Mouse (Mus musculus) liver, postnatal 0 days (tissue): ENCODE data around the gene Eml2. TPM values are rescaled to one million over a fixed set of nuclear protein-coding genes. Genes with fewer than 3 reads are reported as not detected.

ENCODE experiments used
- ATAC-seq: fragments of 200-750 bp; cut with Nextera tagmentation; 2 replicates; pipeline ENCODE4 v1.8.0; 2017; ENCODE audit warnings: mild to moderate bottlenecking, moderate library complexity
- DNase-seq: peaks from one replicate; pipeline ENCODE4 v3.0.0-alpha.2; 2016
- H3K27ac ChIP-seq: fragments of 300-500 bp; sonication (generic); 2 replicates; pipeline ENCODE4 v1.5.1; 2014; ENCODE audit warnings: antibody characterized with exemption, moderate library complexity, mild to moderate bottlenecking, low read depth
- H3K27me3 ChIP-seq: fragments of 300-500 bp; sonication (generic); 2 replicates; pipeline ENCODE4 v1.6.1; 2014; ENCODE audit warnings: low read length, control low read depth, mixed read lengths; ENCODE audit not compliant: insufficient read depth
- H3K36me3 ChIP-seq: fragments of 300-500 bp; sonication (generic); replicated peaks from 2 replicates; pipeline ENCODE4 v1.6.1; 2014; ENCODE audit warnings: mild to moderate bottlenecking, control low read depth, low read length, moderate library complexity, mixed read lengths; ENCODE audit not compliant: insufficient read depth
- H3K4me1 ChIP-seq: fragments of 300-500 bp; sonication (generic); 2 replicates; pipeline ENCODE4 v1.6.1; 2014; ENCODE audit warnings: antibody characterized with exemption, mild to moderate bottlenecking, control low read depth; ENCODE audit not compliant: insufficient read depth
- H3K4me2 ChIP-seq: fragments of 300-500 bp; sonication (generic); 2 replicates; pipeline ENCODE4 v1.6.1; 2014; ENCODE audit warnings: low read depth, mild to moderate bottlenecking, low read length, moderate library complexity, mixed read lengths
- H3K4me3 ChIP-seq: fragments of 300-500 bp; sonication (generic); 2 replicates; pipeline ENCODE4 v1.5.1; 2014; ENCODE audit warnings: low read depth, low read length
- H3K9ac ChIP-seq: fragments of 300-500 bp; sonication (generic); replicated peaks from 2 replicates; pipeline ENCODE4 v1.6.1; 2014; ENCODE audit warnings: mild to moderate bottlenecking, moderate library complexity
- H3K9me3 ChIP-seq: fragments of 300-500 bp; sonication (generic); 2 replicates; pipeline ENCODE4 v1.6.1; 2016; ENCODE audit warnings: mild to moderate bottlenecking, control low read depth, low read length, mixed read lengths
- CTCF ChIP-seq: sonication (generic); IDR thresholded peaks from 2 replicates; pipeline ENCODE4 v1.5.1; 2016; ENCODE audit warnings: antibody characterized with exemption, low read depth
- EP300 ChIP-seq: IDR thresholded peaks from 2 replicates; pipeline ENCODE4 v1.6.1; 2016; ENCODE audit warnings: antibody characterized with exemption, low read depth, mild to moderate bottlenecking
- WGBS: fragments of 180-500 bp; shearing (Covaris S2); extraction: QIAGEN DNeasy Blood & Tissue Kit; methylation state at CpG from one replicate; pipeline ENCODE4 v1.1.7; 2014; ENCODE audit not compliant: insufficient replicate concordance; 5-methylcytosine and 5-hydroxymethylcytosine counted together
- microRNA counts: library from miRNA; unstranded; fragments of <30 nt; microRNA quantifications from one replicate; lab custom pipeline; 2015
- microRNA-seq: library from miRNA; unstranded; fragments of <30 nt; microRNA quantifications from one replicate; pipeline ENCODE4, GENCODE M21; 2016
- polyA plus RNA-seq: library from polyadenylated mRNA; unstranded; fragments of >200 nt; fragmentation: Nextera tagmentation; extraction: Ambion mirVana; gene quantifications from 2 replicates; pipeline ENCODE4 v1.2.1, GENCODE M21; 2015

The Eml2 gene
- polyA plus RNA-seq, 1 experiment from 2014 or later = 3.3 TPM

GRCm38 (mm10) chr7:19252078-19252477 is 75.9 kb downstream of the Eml2 start:
- Histone ChIP-seq H3K9me3 (no peaks in the 10 kb centered on the region), H3K4me2 (no peak overlapping the region), H3K4me1 (peaks cover 5% of the 10 kb centered on the region; the same call in 1 of the 2 replicates), H3K36me3 (peaks cover 20% of the 10 kb centered on the region), H3K9ac (no peak overlapping the region), H3K27me3 (no peaks in the 10 kb centered on the region), H3K27ac (no peak overlapping the region), H3K4me3 (no peak overlapping the region)
- 82% methylated on average over 4 of the region's 4 CpGs for WGBS
- TF ChIP-seq EP300 (no peak), CTCF (no peak)
- no peak for DNase-seq
- ATAC-seq = no peak

- Histone ChIP-seq H3K4me2 (no peak overlapping the region), H3K9me3 (no peaks in the 10 kb centered on the region), H3K27ac (no peak overlapping the region), H3K9ac (no peak overlapping the region), H3K27me3 (no peaks in the 10 kb centered on the region), H3K4me3 (no peak overlapping the region), H3K36me3 (peaks cover 29% of the 10 kb centered on the region), H3K4me1 (0 out of 2 replicates have a peak, but pooled peaks cover 3% of the 10 kb centered on the region)
- DNase-seq = no peak
- WGBS = 61% methylated on average over 5 of the region's 5 CpGs
- no peak for ATAC-seq
- TF ChIP-seq EP300 (no peak), CTCF (no peak)
Observed at GRCm38 (mm10) chr7:19253437-19253836, 77.2 kb downstream of the Eml2 start.

GRCm38 (mm10) chr7:19255395-19255794 is 79.2 kb downstream of the Eml2 start:
- 89% methylated on average over 17 of the region's 17 CpGs for WGBS
- peaks cover 47% of the 10 kb centered on the region for H3K36me3 ChIP-seq

More at GRCm38 (mm10) chr7:19255395-19255794, 79.2 kb downstream of the Eml2 start:
- no peaks in the 10 kb centered on the region for H3K9me3 ChIP-seq
- DNase-seq (no peak), ATAC-seq (no peak)
- H3K27ac ChIP-seq = no peak overlapping the region
- H3K9ac ChIP-seq = no peak overlapping the region
- H3K27me3 ChIP-seq = no peaks in the 10 kb centered on the region
- TF ChIP-seq EP300 = no peak
- no peak for TF ChIP-seq CTCF
- no peak overlapping the region for H3K4me3 ChIP-seq
- H3K4me2 ChIP-seq = no peak overlapping the region
- H3K4me1 ChIP-seq = 0 out of 2 replicates have a peak, but pooled peaks cover 3% of the 10 kb centered on the region

MicroRNAs encoded within 50 kb of the gene (microRNA counts, 519-probe panel; counts per million panel counts)
- microRNA mmu-miR-330 (lab: Ali Mortazavi, UCI) = not detected

Small RNA genes lying within 50 kb of the gene (microRNA-seq; reads per million reads assigned to microRNA genes)
- gene Mir330 = 240 reads per million, percentile 54 among the genes with 10 or more reads in this experiment

Other genes with a start within 250 kb of the Eml2 start
- not detected in 2 replicates for gene Nanos2, start 189.0 kb upstream of the Eml2 start, polyA plus RNA-seq
- gene Mypop, start 185.2 kb upstream of the Eml2 start, polyA plus RNA-seq = 0.39 and 0.55 TPM in 2 replicates
- gene Irf2bp1, start 172.4 kb upstream of the Eml2 start, polyA plus RNA-seq = 6.3 and 8.8 TPM in 2 replicates
- 61.0 and 84.0 TPM in 2 replicates for gene Foxa3, start 152.9 kb upstream of the Eml2 start, polyA plus RNA-seq
- gene Sympk, start 152.0 kb upstream of the Eml2 start, polyA plus RNA-seq = 6.9 and 7.1 TPM in 2 replicates
- not detected in 2 replicates for gene Rsph6a, start 121.7 kb upstream of the Eml2 start, polyA plus RNA-seq
- gene Dmwd, start 100.2 kb upstream of the Eml2 start, polyA plus RNA-seq = 3.2 and 4.6 TPM in 2 replicates
- gene Dmpk, start 92.6 kb upstream of the Eml2 start, polyA plus RNA-seq = 14.2 and 17.6 TPM in 2 replicates
- gene Six5, start 81.8 kb upstream of the Eml2 start, polyA plus RNA-seq = 0.78 and 0.82 TPM in 2 replicates
- 0.17 TPM in 1 of 2 replicates, not detected in the other for gene Gm4969, start 58.1 kb upstream of the Eml2 start, polyA plus RNA-seq
- gene Fbxo46, start 56.6 kb upstream of the Eml2 start, polyA plus RNA-seq = 3.2 and 3.6 TPM in 2 replicates
- gene Qpctl, start 27.1 kb upstream of the Eml2 start, polyA plus RNA-seq = 5.2 and 5.8 TPM in 2 replicates
- 38.9 and 41.0 TPM in 2 replicates for gene Snrpd2, start 26.7 kb upstream of the Eml2 start, polyA plus RNA-seq
- 0.04 TPM in 1 of 2 replicates, not detected in the other for gene Gipr, start 10.3 kb upstream of the Eml2 start, polyA plus RNA-seq
- 0.74 and 0.83 TPM in 2 replicates for gene Gpr4, start 36.1 kb downstream of the Eml2 start, polyA plus RNA-seq
- gene Opa3, start 51.9 kb downstream of the Eml2 start, polyA plus RNA-seq = 8.7 and 9.7 TPM in 2 replicates
- 36.2 and 36.4 TPM in 2 replicates for gene Vasp, start 95.4 kb downstream of the Eml2 start, polyA plus RNA-seq
- gene Ppm1n, start 103.6 kb downstream of the Eml2 start, polyA plus RNA-seq = 0.15 TPM in 1 of 2 replicates, not detected in the other
- 1.5 and 4.6 TPM in 2 replicates for gene Rtn2, start 106.2 kb downstream of the Eml2 start, polyA plus RNA-seq
- gene Fosb, start 133.6 kb downstream of the Eml2 start, polyA plus RNA-seq = 0.06 TPM in 1 of 2 replicates, not detected in the other
- gene Ercc1, start 168.4 kb downstream of the Eml2 start, polyA plus RNA-seq = 9.6 and 9.8 TPM in 2 replicates
- gene Cd3eap, start 183.1 kb downstream of the Eml2 start, polyA plus RNA-seq = 7.7 and 7.8 TPM in 2 replicates
- gene Ppp1r13l, start 183.3 kb downstream of the Eml2 start, polyA plus RNA-seq = 0.47 and 0.69 TPM in 2 replicates
- 3.8 and 4.6 TPM in 2 replicates for gene Ercc2, start 205.6 kb downstream of the Eml2 start, polyA plus RNA-seq
- gene Klc3, start 227.7 kb downstream of the Eml2 start, polyA plus RNA-seq = 0.12 and 0.32 TPM in 2 replicates
- 5.3 and 94.1 TPM in 2 replicates for gene Ckm, start 228.4 kb downstream of the Eml2 start, polyA plus RNA-seq